Mouse (Mus musculus): ENCODE measurements at regions not wholly inside any gene's neighbourhood (a gene's known extent, or its start where the extent isn't known, plus 50 kb on each side); places are given as distances from the start of the nearest gene placed in this dataset.

- Histone ChIP-seq H3K27ac (ENCODE audit: low read depth, low read length) (no peak overlapping the region), H3K9ac (ENCODE audit: low read length) (no peak overlapping the region), H3K4me1 (ENCODE audit: control insufficient read depth, insufficient read depth, low read length) (no peaks in the 10 kb centered on the region), H3K4me2 (ENCODE audit: low read length) (no peak overlapping the region), H3K36me3 (ENCODE audit: control insufficient read depth, insufficient read depth, low read length) (no peaks in the 10 kb centered on the region), H3K4me3 (ENCODE audit: low read depth, low read length) (no peak overlapping the region), H3K27me3 (replicated peaks; ENCODE audit: control insufficient read depth, insufficient read depth, low read length) (no peaks in the 10 kb centered on the region), H3K9me3 (replicated peaks; ENCODE audit: control insufficient read depth, low read length) (no peaks in the 10 kb centered on the region)
- DNase-seq (ENCODE audit: low spot score) (no peak), ATAC-seq (no peak)
- 72% methylated on average over 5 of the region's 5 CpGs for WGBS
These were observed 873.5 kb downstream of the Rapgef2 start for GRCm38 (mm10) chr3:78412669-78413419.

- no peak overlapping the region for H3K27ac ChIP-seq (ENCODE audit: low read depth, low read length)
- ATAC-seq: no peak
- no peak overlapping the region for H3K9ac ChIP-seq (ENCODE audit: low read length)
- no peak overlapping the region for H3K4me3 ChIP-seq (ENCODE audit: low read depth, low read length)
- H3K27me3 ChIP-seq (replicated peaks; ENCODE audit: control insufficient read depth, insufficient read depth, low read length): no peaks in the 10 kb centered on the region
- H3K36me3 ChIP-seq (ENCODE audit: control insufficient read depth, insufficient read depth, low read length): no peaks in the 10 kb centered on the region
- no peaks in the 10 kb centered on the region for H3K9me3 ChIP-seq (replicated peaks; ENCODE audit: control insufficient read depth, low read length)
- no peaks in the 10 kb centered on the region for H3K4me1 ChIP-seq (ENCODE audit: control insufficient read depth, insufficient read depth, low read length)
- H3K4me2 ChIP-seq (ENCODE audit: low read length): no peak overlapping the region
- DNase-seq (ENCODE audit: low spot score): no peak
- WGBS: 90% methylated on average over 4 of the region's 4 CpGs
These were observed 874.9 kb downstream of the Rapgef2 start for GRCm38 (mm10) chr3:78411395-78411794.

DNA sequence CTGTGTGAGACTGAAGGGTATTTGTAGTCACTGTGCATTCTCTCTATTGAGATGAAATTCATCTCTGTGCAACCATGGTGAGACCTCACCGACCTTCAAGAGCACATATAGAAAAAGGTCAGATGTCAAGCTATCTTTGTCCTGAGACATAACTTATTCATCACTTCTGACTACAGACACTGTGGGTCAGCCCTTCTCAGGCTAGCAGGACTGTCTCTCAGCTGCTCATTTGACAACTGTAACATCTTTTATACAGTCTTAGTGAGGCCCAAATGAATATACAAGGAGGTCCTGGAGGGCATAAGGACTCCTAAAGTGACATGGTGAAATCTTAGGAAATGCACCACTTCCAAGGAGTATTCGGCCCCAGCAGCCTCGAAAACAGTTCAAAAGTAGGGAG lies 877.1 kb downstream of the Rapgef2 start:
- DNase-seq (ENCODE audit: low spot score): no peak
- no peaks in the 10 kb centered on the region for H3K9me3 ChIP-seq (replicated peaks; ENCODE audit: control insufficient read depth, low read length)
- H3K4me3 ChIP-seq (ENCODE audit: low read depth, low read length): no peak overlapping the region
- H3K4me1 ChIP-seq (ENCODE audit: control insufficient read depth, insufficient read depth, low read length): no peaks in the 10 kb centered on the region
- no peaks in the 10 kb centered on the region for H3K36me3 ChIP-seq (ENCODE audit: control insufficient read depth, insufficient read depth, low read length)
- WGBS: 76% methylated on average over 3 of the region's 3 CpGs
- no peak overlapping the region for H3K27ac ChIP-seq (ENCODE audit: low read depth, low read length)
- no peaks in the 10 kb centered on the region for H3K27me3 ChIP-seq (replicated peaks; ENCODE audit: control insufficient read depth, insufficient read depth, low read length)
- no peak overlapping the region for H3K4me2 ChIP-seq (ENCODE audit: low read length)
- H3K9ac ChIP-seq (ENCODE audit: low read length): no peak overlapping the region
- no peak; the same call in 1 of the 2 replicates for ATAC-seq

DNA sequence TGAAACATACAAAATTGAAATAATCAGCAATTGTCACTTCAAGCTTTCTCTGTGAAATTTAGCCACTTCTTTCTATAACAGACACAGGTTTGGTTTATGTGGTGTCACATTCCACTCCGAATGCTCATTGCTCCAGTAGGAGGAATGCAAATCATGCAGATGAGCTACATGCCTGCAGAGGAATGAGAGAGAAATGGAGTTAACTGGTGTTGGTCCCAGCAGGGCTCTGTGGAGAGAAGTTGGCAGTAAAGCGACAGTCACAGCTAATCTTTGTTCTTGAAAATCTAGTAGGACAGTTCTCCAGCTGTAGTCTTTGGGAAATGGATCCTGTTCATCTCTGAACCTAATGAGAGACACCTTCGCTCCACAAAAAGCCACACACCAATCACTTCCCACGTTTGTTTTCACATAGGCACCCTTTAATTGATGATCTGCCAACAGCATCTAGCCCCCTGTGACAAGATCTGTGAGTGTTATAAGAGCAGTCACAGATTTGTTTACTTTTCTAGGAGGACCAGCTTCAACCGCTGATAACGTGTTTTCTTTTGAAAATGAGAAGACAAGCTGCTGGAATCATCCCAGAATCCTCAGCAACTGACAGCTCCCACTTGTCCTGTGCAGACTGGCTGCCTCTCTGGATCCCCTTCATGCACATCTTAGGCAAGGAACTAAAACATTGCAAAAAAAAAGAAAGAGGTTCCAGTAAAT lies 880.4 kb downstream of the Rapgef2 start:
- H3K36me3 ChIP-seq (ENCODE audit: control insufficient read depth, insufficient read depth, low read length): no peaks in the 10 kb centered on the region
- H3K9me3 ChIP-seq (replicated peaks; ENCODE audit: control insufficient read depth, low read length): no peaks in the 10 kb centered on the region
- no peak overlapping the region for H3K4me2 ChIP-seq (ENCODE audit: low read length)
- H3K4me1 ChIP-seq (ENCODE audit: control insufficient read depth, insufficient read depth, low read length): no peaks in the 10 kb centered on the region
- ATAC-seq (peak; percentile 55; the same call in 1 of the 2 replicates), DNase-seq (ENCODE audit: low spot score) (peak; percentile 39)
- 59% methylated on average over 6 of the region's 6 CpGs for WGBS
- no peak overlapping the region for H3K4me3 ChIP-seq (ENCODE audit: low read depth, low read length)
- no peaks in the 10 kb centered on the region for H3K27me3 ChIP-seq (replicated peaks; ENCODE audit: control insufficient read depth, insufficient read depth, low read length)
- H3K9ac ChIP-seq (ENCODE audit: low read length): no peak overlapping the region
- H3K27ac ChIP-seq (ENCODE audit: low read depth, low read length): no peak overlapping the region

DNA sequence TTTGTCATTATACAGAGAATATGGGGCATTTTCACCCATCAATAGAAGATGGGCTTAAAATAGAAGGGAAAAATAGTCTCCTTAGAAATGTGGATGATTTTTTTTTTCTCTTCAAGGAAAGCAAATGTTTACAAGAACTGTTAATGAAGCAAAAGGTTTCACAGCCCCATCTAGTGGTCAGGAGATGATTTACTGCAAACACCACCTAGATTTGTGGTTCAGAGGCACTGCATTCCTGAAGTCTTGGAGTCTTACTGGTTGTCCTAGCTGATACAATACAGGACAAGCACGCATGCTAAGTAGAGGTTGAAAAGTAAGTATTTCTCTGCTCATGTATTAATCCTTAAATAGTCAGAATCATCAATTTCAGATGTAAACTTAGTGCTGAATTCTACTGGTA lies 927.9 kb downstream of the Rapgef2 start:
- DNase-seq (ENCODE audit: low spot score) (peak; percentile 90), ATAC-seq (peak; percentile 65)
- Histone ChIP-seq H3K36me3 (ENCODE audit: control insufficient read depth, insufficient read depth, low read length) (no peaks in the 10 kb centered on the region), H3K4me3 (ENCODE audit: low read depth, low read length) (no peak overlapping the region), H3K4me1 (ENCODE audit: control insufficient read depth, insufficient read depth, low read length) (no peaks in the 10 kb centered on the region), H3K9ac (ENCODE audit: low read length) (no peak overlapping the region), H3K27ac (ENCODE audit: low read depth, low read length) (no peak overlapping the region), H3K27me3 (replicated peaks; ENCODE audit: control insufficient read depth, insufficient read depth, low read length) (no peaks in the 10 kb centered on the region), H3K9me3 (replicated peaks; ENCODE audit: control insufficient read depth, low read length) (no peaks in the 10 kb centered on the region), H3K4me2 (ENCODE audit: low read length) (no peak overlapping the region)
- WGBS: 45% methylated on average over 1 of the region's 1 CpGs

- Histone ChIP-seq H3K36me3 (ENCODE audit: control insufficient read depth, insufficient read depth, low read length) (no peaks in the 10 kb centered on the region), H3K27me3 (replicated peaks; ENCODE audit: control insufficient read depth, insufficient read depth, low read length) (no peaks in the 10 kb centered on the region), H3K27ac (ENCODE audit: low read depth, low read length) (no peak overlapping the region), H3K9me3 (replicated peaks; ENCODE audit: control insufficient read depth, low read length) (no peaks in the 10 kb centered on the region), H3K4me2 (ENCODE audit: low read length) (no peak overlapping the region), H3K4me3 (ENCODE audit: low read depth, low read length) (no peak overlapping the region), H3K4me1 (ENCODE audit: control insufficient read depth, insufficient read depth, low read length) (no peaks in the 10 kb centered on the region), H3K9ac (ENCODE audit: low read length) (no peak overlapping the region)
- ATAC-seq (no peak), DNase-seq (ENCODE audit: low spot score) (no peak)
- 94% methylated on average over 1 of the region's 1 CpGs for WGBS
These were observed 946.4 kb downstream of the Rapgef2 start for GRCm38 (mm10) chr3:78339891-78340290.

DNA sequence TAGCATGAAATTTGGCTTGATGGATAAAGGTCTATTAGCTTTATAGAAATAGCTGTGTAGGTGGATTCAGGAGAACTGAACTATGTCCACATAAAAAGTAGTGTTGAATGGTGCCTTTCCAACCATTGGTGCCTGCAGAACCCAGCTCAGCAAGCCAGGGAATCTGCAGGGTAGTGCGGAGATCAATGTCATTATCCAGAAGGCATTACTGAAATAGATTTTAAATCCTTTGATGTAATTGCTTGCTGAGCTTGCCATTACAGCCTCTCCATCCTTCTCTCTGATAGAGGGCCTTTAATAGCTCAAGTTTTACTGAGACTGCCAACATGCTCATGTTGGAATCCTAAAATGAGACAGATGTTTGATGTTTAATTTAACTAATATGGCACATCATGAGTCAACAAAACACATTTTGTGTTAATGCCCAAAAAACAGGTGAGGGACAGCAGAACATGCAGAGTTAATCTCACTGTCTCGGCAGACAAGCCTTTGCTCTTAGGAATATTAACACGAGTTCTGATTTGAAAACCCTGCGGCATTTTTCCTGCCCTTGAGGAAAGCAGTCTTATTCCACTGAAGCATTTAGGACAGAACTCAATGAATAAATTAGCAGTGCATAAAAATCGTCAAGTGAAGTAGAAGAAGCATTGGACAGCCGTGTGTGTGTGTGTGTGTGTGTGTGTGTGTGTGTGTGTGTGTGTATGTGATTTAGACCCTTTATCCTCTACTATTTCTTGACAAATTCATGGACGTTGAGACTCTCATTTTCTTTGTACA lies 974.5 kb downstream of the Rapgef2 start:
- ATAC-seq (no peak), DNase-seq (ENCODE audit: low spot score) (peak; percentile 37)
- Histone ChIP-seq H3K4me1 (ENCODE audit: control insufficient read depth, insufficient read depth, low read length) (no peaks in the 10 kb centered on the region), H3K36me3 (ENCODE audit: control insufficient read depth, insufficient read depth, low read length) (no peaks in the 10 kb centered on the region), H3K9me3 (replicated peaks; ENCODE audit: control insufficient read depth, low read length) (no peaks in the 10 kb centered on the region), H3K9ac (ENCODE audit: low read length) (no peak overlapping the region), H3K27me3 (replicated peaks; ENCODE audit: control insufficient read depth, insufficient read depth, low read length) (no peaks in the 10 kb centered on the region), H3K27ac (ENCODE audit: low read depth, low read length) (no peak overlapping the region), H3K4me3 (ENCODE audit: low read depth, low read length) (no peak overlapping the region), H3K4me2 (ENCODE audit: low read length) (no peak overlapping the region)
- WGBS: 68% methylated on average over 7 of the region's 7 CpGs

GRCm38 (mm10) chr3:78300506-78300905 lies 985.8 kb downstream of the Rapgef2 start:
- DNase-seq (ENCODE audit: low spot score) (no peak), ATAC-seq (no peak)
- H3K9me3 ChIP-seq (replicated peaks; ENCODE audit: control insufficient read depth, low read length): no peaks in the 10 kb centered on the region
- no peak overlapping the region for H3K4me3 ChIP-seq (ENCODE audit: low read depth, low read length)
- H3K4me1 ChIP-seq (ENCODE audit: control insufficient read depth, insufficient read depth, low read length): no peaks in the 10 kb centered on the region
- no peak overlapping the region for H3K27ac ChIP-seq (ENCODE audit: low read depth, low read length)
- no peak overlapping the region for H3K9ac ChIP-seq (ENCODE audit: low read length)
- no peaks in the 10 kb centered on the region for H3K36me3 ChIP-seq (ENCODE audit: control insufficient read depth, insufficient read depth, low read length)
- H3K4me2 ChIP-seq (ENCODE audit: low read length): no peak overlapping the region
- no peaks in the 10 kb centered on the region for H3K27me3 ChIP-seq (replicated peaks; ENCODE audit: control insufficient read depth, insufficient read depth, low read length)

DNA sequence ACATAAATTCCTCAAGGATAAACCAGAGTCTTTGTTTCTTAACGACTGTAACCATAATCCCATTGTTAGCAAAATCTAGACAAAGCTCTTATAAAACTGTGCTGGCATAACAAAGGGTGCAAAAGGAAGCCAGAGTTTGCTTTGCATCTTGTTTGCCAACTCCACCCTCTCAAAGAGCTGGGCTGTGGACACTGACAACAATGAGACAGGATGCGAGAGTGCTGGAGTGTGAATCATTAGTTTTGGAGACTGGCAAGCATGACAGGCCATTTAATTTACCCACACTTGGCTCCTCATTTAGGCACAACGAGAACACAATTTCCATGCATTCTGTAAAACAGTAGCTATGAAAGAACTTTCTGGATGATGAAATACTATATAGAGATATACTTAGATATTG lies 994.4 kb downstream of the Rapgef2 start:
- Histone ChIP-seq H3K4me2 (ENCODE audit: low read length) (no peak overlapping the region), H3K4me1 (ENCODE audit: control insufficient read depth, insufficient read depth, low read length) (no peaks in the 10 kb centered on the region), H3K9me3 (replicated peaks; ENCODE audit: control insufficient read depth, low read length) (no peaks in the 10 kb centered on the region), H3K27me3 (replicated peaks; ENCODE audit: control insufficient read depth, insufficient read depth, low read length) (no peaks in the 10 kb centered on the region), H3K4me3 (ENCODE audit: low read depth, low read length) (no peak overlapping the region), H3K27ac (ENCODE audit: low read depth, low read length) (no peak overlapping the region), H3K36me3 (ENCODE audit: control insufficient read depth, insufficient read depth, low read length) (no peaks in the 10 kb centered on the region), H3K9ac (ENCODE audit: low read length) (no peak overlapping the region)
- WGBS: 23% methylated on average over 3 of the region's 3 CpGs
- ATAC-seq (no peak), DNase-seq (ENCODE audit: low spot score) (peak; percentile 27)

All from forebrain, embryonic 14.5 days (tissue).